Mouse (Mus musculus): ENCODE data around the gene Fndc3b.

DNA sequence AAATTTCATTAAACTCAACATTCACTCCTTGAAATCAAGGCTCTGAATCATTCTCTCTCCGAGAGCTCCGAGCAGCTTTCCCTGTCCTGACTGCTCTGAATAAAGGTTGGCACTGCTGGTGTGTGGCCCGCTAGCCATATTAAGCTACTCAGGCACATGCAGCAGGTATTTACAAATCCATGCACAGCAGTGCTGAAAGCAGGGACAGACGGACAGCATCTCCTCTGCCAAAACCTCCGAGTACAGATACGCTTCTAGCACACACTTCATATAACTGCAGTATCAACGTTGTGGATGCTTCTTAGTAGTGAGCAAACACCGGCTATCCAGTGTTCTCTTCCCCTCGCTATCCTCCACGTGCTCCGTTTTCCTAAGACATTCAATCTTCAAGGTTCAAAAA lies 167.0 kb downstream of the Fndc3b start:
- no peak for TF ChIP-seq TAL1 (IDR thresholded peaks at IDR 0.05; ENCODE audit: low read length)
- no peak for TF ChIP-seq GATA1 (IDR thresholded peaks at IDR 0.05; ENCODE audit: low read length)
